Comparison of ENCODE assay signal across 26 mouse cellular contexts in genomic region chr13:111055817-111056216, GRCm38 (mm10).
"Had no signal": no experiment of that assay in that cellular context is flagged by ENCODE, and none has a peak within 500 bp of the region (broad histone marks: within the 10 kb centered on the region; RNA-seq: fewer than 3 reads in every experiment).

No protein-coding gene starts in this region.

- ATAC-seq: hindbrain, embryonic 16.5 days; inflammation-experienced regulatory T-cells, adult 6 months; intestine, embryonic 15.5 days; intestine, postnatal 0 days had no signal

- H3K27ac ChIP-seq: gastrocnemius, adult 2 months; heart, adult 2 months; heart, embryonic 13.5 days; heart, embryonic 15.5 days; hindbrain, embryonic 14.5 days; intestine, embryonic 15.5 days; layer of hippocampus, adult 2 months; left cerebral cortex, adult 2 months; liver, embryonic 13.5 days; liver, embryonic 15.5 days had no signal

- H3K9ac ChIP-seq: heart, embryonic 13.5 days; heart, embryonic 15.5 days; hindbrain, embryonic 14.5 days; intestine, embryonic 15.5 days; liver, embryonic 13.5 days; liver, embryonic 15.5 days had no signal

- H3K27me3 ChIP-seq: heart, embryonic 13.5 days; heart, embryonic 15.5 days; intestine, embryonic 15.5 days; liver, embryonic 13.5 days; liver, embryonic 15.5 days had no signal

- DNase-seq: gastrocnemius, adult 2 months; gastrocnemius, postnatal 10 days; gastrocnemius, postnatal 25 days; heart, adult 11 months; heart, adult 2 months; heart, postnatal 14 days; heart, postnatal 36 days; kidney, adult 18-20 months; kidney, adult 8-10 months; kidney, postnatal 10 days; kidney, postnatal 25 days; kidney, postnatal 4 days; liver; liver, embryonic 13.5 days had no signal

- H3K9me3 ChIP-seq: heart, embryonic 15.5 days; intestine, embryonic 15.5 days; liver, embryonic 13.5 days; liver, embryonic 15.5 days had no signal

- H3K36me3 ChIP-seq: heart, embryonic 13.5 days; heart, embryonic 15.5 days; intestine, embryonic 15.5 days; liver, embryonic 13.5 days; liver, embryonic 15.5 days had no signal

- H3K4me2 ChIP-seq: heart, embryonic 11.5 days; heart, embryonic 13.5 days; heart, embryonic 15.5 days; hindbrain, embryonic 14.5 days; intestine, embryonic 15.5 days; liver, embryonic 11.5 days; liver, embryonic 13.5 days; liver, embryonic 15.5 days had no signal

- H3K4me1 ChIP-seq: heart, embryonic 13.5 days; heart, embryonic 15.5 days; intestine, embryonic 15.5 days; liver, embryonic 13.5 days; liver, embryonic 15.5 days had no signal

- H3K4me3 ChIP-seq: gastrocnemius, adult 2 months; heart, adult 2 months; heart, embryonic 13.5 days; heart, embryonic 15.5 days; intestine, embryonic 15.5 days; layer of hippocampus, adult 2 months; left cerebral cortex, adult 2 months; liver, embryonic 13.5 days; liver, embryonic 15.5 days had no signal
